Mouse (Mus musculus): ENCODE measurements around the gene Cep164. TPM values are rescaled to one million over a fixed set of nuclear protein-coding genes. Genes with fewer than 3 reads are reported as not detected.

Cep164 gene
- total and polyA plus RNA-seq, 3 experiments, result 7.9 to 14.2 TPM; not detected in 1

GRCm38 (mm10) chr9:45719997-45720396, 108.5 kb downstream of the Cep164 start:
- H3K36me3 ChIP-seq (ENCODE audit: control insufficient read depth in 1 of 2, insufficient read depth in 2 of 2, low read length in 2 of 2), result no peaks in the 10 kb centered on the region

More at GRCm38 (mm10) chr9:45719997-45720396, 108.5 kb downstream of the Cep164 start:
- DNase-seq (ENCODE audit: low read depth, low spot score), result no peak
- TF ChIP-seq ZKSCAN1 (IDR thresholded peaks at IDR 0.05; ENCODE audit: low read depth, low read length), result no peak
- no peak for TF ChIP-seq HCFC1 (IDR thresholded peaks at IDR 0.05; ENCODE audit: low read depth, low read length)
- no peak for TF ChIP-seq NELFE (IDR thresholded peaks at IDR 0.05; ENCODE audit: low read depth, low read length)
- no peak for TF ChIP-seq JUND (IDR thresholded peaks at IDR 0.05; ENCODE audit: low read depth, low read length)
- TF ChIP-seq GABPA (IDR thresholded peaks at IDR 0.05; ENCODE audit: low read depth, low read length), result no peak
- no peak for TF ChIP-seq TAL1 (IDR thresholded peaks at IDR 0.05; ENCODE audit: low read length)
- TF ChIP-seq MYC (IDR thresholded peaks at IDR 0.05; ENCODE audit: low read depth, low read length), result no peak
- no peak for TF ChIP-seq ETS1 (IDR thresholded peaks at IDR 0.05; ENCODE audit: low read depth, low read length)
- TF ChIP-seq TCF12 (IDR thresholded peaks at IDR 0.05; ENCODE audit: low read depth, low read length), result no peak
- TF ChIP-seq POLR2A (IDR thresholded peaks at IDR 0.05; ENCODE audit: control insufficient read depth in 1 of 2, insufficient read depth in 1 of 2, low read depth in 1 of 2, low read length in 2 of 2, poor library complexity in 1 of 2), result no peak
- TF ChIP-seq ZMIZ1 (IDR thresholded peaks at IDR 0.05; ENCODE audit: low read depth, low read length), result no peak
- H3K9ac ChIP-seq (ENCODE audit: control insufficient read depth, low read depth, low read length, poor library complexity, severe bottlenecking), result no peak overlapping the region
- H3K27me3 ChIP-seq (ENCODE audit: control insufficient read depth in 1 of 2, insufficient read depth in 2 of 2, low read length in 2 of 2), result peaks cover 0 to 1% of the 10 kb centered on the region in 2 experiments; a peak in 1 of 4 replicates
- no peak overlapping the region for H3K27ac ChIP-seq (ENCODE audit: control insufficient read depth, low read depth, low read length)
- no peaks in the 10 kb centered on the region for H3K9me3 ChIP-seq (replicated peaks; ENCODE audit: insufficient read depth, low read length)
- no peak overlapping the region for H3K4me3 ChIP-seq (ENCODE audit: control insufficient read depth in 1 of 2, insufficient read depth in 1 of 2, low read depth in 2 of 2, low read length in 2 of 2)
- no peaks in the 10 kb centered on the region for H3K79me2 ChIP-seq (ENCODE audit: control insufficient read depth, insufficient read depth, low read length, poor library complexity)
- no peaks in the 10 kb centered on the region for H3K4me1 ChIP-seq (ENCODE audit: control insufficient read depth in 1 of 2, insufficient read depth in 2 of 2, low read length in 2 of 2)

Other genes starting within 250 kb of the Cep164 start
- gene Bace1, start 9.9 kb upstream of the Cep164 start, total RNA-seq (2012; rRNA removed), result 0.27 and 0.33 TPM in 2 replicates
- gene Bace1, start 9.9 kb upstream of the Cep164 start, polyA plus RNA-seq (2012; ENCODE audit: insufficient read depth in 1 of 2, insufficient read length in 2 of 2, low read depth in 1 of 2, low replicate concordance in 2 of 2, missing spikeins in 1 of 2), result 1 to 10 TPM in 1 of 2 experiments, not detected in 1; 4.0 TPM
- gene Pcsk7, start 77.8 kb upstream of the Cep164 start, total RNA-seq (2012; rRNA removed), result 11.5 and 12.7 TPM in 2 replicates
- 10 to 100 TPM in 1 of 2 experiments, not detected in 1; 14.3 TPM for gene Pcsk7, start 77.8 kb upstream of the Cep164 start, polyA plus RNA-seq (2012; ENCODE audit: insufficient read depth in 1 of 2, insufficient read length in 2 of 2, low read depth in 1 of 2, low replicate concordance in 2 of 2, missing spikeins in 1 of 2)
- gene Rnf214, start 78.2 kb upstream of the Cep164 start, total RNA-seq (2012; rRNA removed), result 7.9 and 8.1 TPM in 2 replicates
- gene Rnf214, start 78.2 kb upstream of the Cep164 start, polyA plus RNA-seq (2012; ENCODE audit: insufficient read depth in 1 of 2, insufficient read length in 2 of 2, low read depth in 1 of 2, low replicate concordance in 2 of 2, missing spikeins in 1 of 2), result 10 to 100 TPM in 1 of 2 experiments, not detected in 1; 17.0 TPM
- 0.20 and 0.42 TPM in 2 replicates for gene Tagln, start 107.4 kb upstream of the Cep164 start, total RNA-seq (2012; rRNA removed)
- 1 to 10 TPM in 1 of 2 experiments, not detected in 1; 1.1 TPM for gene Tagln, start 107.4 kb upstream of the Cep164 start, polyA plus RNA-seq (2012; ENCODE audit: insufficient read depth in 1 of 2, insufficient read length in 2 of 2, low read depth in 1 of 2, low replicate concordance in 2 of 2, missing spikeins in 1 of 2)
- 22.4 and 27.0 TPM in 2 replicates for gene Sidt2, start 126.6 kb upstream of the Cep164 start, total RNA-seq (2012; rRNA removed)
- gene Sidt2, start 126.6 kb upstream of the Cep164 start, polyA plus RNA-seq (2012; ENCODE audit: insufficient read depth in 1 of 2, insufficient read length in 2 of 2, low read depth in 1 of 2, low replicate concordance in 2 of 2, missing spikeins in 1 of 2), result 10 to 100 TPM in 1 of 2 experiments, not detected in 1; 71.8 TPM
- 125 and 127 TPM in 2 replicates for gene Pafah1b2, start 184.0 kb upstream of the Cep164 start, total RNA-seq (2012; rRNA removed)
- gene Pafah1b2, start 184.0 kb upstream of the Cep164 start, polyA plus RNA-seq (2012; ENCODE audit: insufficient read depth in 1 of 2, insufficient read length in 2 of 2, low read depth in 1 of 2, low replicate concordance in 2 of 2, missing spikeins in 1 of 2), result 100 to 1,000 TPM; 131 to 178 TPM
- 63.3 and 78.7 TPM in 2 replicates for gene Sik3, start 184.1 kb upstream of the Cep164 start, total RNA-seq (2012; rRNA removed)
- 100 to 1,000 TPM in 1 of 2 experiments, not detected in 1; 111 TPM for gene Sik3, start 184.1 kb upstream of the Cep164 start, polyA plus RNA-seq (2012; ENCODE audit: insufficient read depth in 1 of 2, insufficient read length in 2 of 2, low read depth in 1 of 2, low replicate concordance in 2 of 2, missing spikeins in 1 of 2)

Measured in MEL (cell line).